Mouse (Mus musculus): ENCODE measurements around the gene Gm10428.

GRCm38 (mm10) chr11:62757143-62757507 is 4.2 kb downstream of the Gm10428 start:
- no peak for TF ChIP-seq CTCF (IDR thresholded peaks at IDR 0.05; ENCODE audit: insufficient read depth, low read length)
- no peak for TF ChIP-seq POLR2A (IDR thresholded peaks at IDR 0.05; ENCODE audit: borderline replicate concordance, extremely low read depth, low read depth, low read length)
